Mouse (Mus musculus) T-helper 17 cell (primary cell): ENCODE data around the gene Ldhal6b.

ENCODE experiments used
- in situ Hi-C, 2 experiments: fragments of 300-600 bp; cut with MboI, MseI; formaldehyde crosslinking; loops; 1 replicate in 1 of 2; 2 replicates in 1 of 2; pipeline ENCODE4 v1.15.1; 2025; ENCODE audit warnings: high pct_unique_total_duplicates in 2 of 2

Ldhal6b gene

DNA sequence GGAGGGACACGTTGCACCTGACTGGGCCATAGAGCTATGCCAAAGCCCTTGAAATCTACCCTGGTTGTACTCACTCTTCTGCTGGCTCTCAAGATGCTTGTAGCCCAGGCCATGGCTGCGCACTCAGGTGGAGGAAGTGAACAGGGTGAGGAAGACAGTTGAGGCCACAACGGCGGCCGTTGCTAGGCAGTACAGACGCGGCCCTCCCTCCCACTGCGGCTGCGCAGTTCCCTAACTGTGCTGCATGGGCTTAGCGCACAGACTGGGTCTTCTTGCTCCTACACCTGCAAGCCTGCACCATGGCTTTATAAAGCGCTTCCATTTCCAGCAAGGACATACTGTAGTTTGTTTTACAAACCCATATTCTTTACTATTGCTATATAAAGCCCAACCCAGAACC lies at the start of gene Ldhal6b:
Gene Ldhal6b (minus strand): TSS at position 223 of the 400 bp plus-strand sequence.
- in situ Hi-C loops: no loop called here

DNA sequence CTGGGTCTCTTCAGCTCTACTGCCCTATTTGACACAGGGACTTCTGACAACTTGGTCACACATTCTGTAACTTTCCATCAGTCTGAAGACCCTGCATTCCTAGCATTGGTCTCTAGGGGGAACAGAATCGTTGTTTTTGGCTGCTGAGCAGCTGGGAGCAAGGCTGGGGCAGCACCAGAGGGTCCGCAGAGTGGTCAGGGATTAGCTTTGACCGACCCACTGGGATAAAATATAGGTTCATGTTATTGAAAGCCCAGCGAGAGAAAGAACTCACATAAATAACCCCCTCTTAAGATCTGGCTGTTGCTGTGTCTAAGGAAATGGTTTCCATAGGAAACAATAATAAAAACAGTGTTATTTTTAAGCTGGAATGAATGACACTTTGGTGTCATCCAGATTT lies 48.6 kb upstream of the Ldhal6b start:
- in situ Hi-C loops: no loop called here

DNA sequence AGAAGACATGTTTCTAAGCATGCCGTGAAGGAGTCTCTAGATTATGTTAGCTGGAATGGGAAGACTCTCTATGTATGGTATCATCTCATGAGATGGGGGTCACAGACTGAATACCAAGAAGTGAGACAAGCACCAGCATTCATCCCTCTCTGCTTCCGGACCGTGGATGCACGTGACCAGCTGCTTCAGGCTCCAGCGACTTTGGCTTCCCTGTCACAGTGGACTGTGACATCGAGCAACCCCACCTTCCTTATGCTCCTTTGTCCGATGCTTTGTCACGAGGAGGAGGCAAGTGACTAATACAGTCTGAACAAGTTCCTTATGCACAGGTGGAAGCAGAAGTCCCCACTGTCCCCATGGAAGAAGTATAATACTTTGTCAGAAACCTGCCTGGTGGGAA lies 48.2 kb upstream of the Ldhal6b start:
- in situ Hi-C loops: no loop called here

DNA sequence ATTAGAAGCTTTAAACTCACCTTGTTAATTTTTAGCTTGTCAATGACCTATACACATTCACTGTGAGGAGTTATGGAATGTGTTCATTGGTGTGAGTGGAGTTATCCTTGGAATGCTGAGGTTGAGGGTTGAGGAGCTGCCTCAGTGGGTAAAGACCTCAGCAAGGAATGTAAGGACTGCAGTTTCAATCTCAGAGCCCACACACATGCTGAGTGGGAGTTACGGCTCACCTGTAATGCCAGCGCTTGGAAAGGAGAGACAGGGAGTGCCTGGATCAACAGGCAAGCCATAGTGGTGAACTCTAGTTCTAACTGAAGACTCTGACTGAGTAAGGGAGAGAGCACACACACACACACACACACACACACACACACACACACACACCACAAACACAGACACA lies 45.3 kb upstream of the Ldhal6b start:
- in situ Hi-C loops: no loop called here

DNA sequence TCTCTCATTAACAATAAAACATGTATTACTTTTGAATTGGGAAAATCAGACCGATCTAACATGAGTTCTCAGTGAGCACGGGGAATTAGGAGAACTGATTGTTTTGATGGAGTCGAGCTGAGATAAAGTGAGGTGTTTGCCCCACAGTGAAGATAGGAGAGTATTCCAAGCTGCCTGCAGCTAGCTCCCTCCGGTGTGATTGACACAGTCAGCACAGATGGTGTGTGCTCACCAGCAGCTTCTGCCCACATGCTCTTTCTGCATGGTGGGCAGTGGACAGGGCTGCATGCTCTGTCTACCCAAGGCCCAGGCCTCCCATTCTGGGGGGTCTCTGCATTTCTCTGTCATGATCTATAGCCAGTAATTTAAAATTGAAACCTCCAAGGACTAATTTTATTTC lies 35.1 kb upstream of the Ldhal6b start:
- in situ Hi-C loops: no loop called here

DNA sequence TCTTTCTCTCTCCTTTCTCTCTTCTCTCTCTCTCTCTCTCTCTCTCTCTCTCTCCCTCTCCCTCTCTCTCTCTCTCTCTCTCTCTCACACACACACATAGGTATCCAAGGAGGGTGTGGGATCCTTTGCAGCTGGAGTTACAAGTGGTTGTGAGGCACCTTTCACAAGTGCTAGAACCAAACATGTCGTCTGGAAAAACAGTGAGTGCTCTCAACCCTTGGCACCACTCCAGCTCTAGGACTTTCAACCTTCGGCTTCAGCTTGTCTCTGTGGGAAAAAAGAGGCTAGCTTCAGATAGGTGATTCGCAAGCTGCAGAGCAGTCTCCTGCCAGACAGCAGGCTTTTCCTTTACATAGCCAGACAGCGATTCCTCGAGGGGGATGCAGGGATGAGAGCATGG lies 25.2 kb upstream of the Ldhal6b start:
- in situ Hi-C loops: loop anchor here in 1 of 2 experiments (5.0 to 25.0 kb wide), 2 partner anchors 299 to 469 kb away; no protein-coding TSS in a partner anchor

DNA sequence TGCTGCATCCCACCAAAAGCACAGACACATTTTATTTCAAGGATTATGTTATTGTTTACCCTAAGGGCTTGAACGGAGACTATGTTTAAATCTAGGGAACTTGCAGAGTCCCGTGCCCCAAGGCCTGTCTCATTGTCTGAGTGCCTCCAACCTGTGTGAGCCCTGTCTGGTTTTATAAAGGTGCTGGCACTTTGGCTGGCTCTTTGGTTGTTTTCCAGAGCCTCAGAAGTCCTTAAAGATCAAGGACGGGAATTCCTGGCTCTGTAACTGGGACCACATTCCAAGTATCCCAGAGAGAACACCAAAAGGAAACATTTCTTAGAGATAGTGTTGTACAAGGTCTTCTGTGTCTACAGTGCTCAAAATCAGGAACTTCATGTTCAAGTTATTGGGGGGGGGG lies 24.7 kb upstream of the Ldhal6b start:
- in situ Hi-C loops: loop anchor here in 1 of 2 experiments (5.0 to 25.0 kb wide), 2 partner anchors 299 to 469 kb away; no protein-coding TSS in a partner anchor

DNA sequence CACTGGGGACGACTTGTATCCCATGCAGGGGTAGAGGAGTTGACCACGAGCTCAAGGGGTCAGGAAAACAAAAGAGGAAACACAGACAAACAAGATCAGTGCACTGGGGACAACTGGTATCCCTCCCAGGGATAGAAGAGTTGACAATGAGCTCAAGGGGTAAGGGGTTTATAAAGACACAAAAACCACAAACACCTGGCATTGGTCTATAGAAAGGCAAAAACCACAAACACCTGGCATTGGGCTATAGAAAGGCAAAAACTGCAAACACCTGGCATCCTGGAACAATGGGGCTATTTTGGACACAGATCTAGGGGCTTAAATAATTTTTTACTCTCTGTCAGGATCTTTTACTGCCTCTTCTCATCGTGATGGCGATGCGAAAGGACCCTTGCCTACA lies 23.8 kb upstream of the Ldhal6b start:
- in situ Hi-C loops: loop anchor here in 1 of 2 experiments (5.0 to 25.0 kb wide), 2 partner anchors 300 to 470 kb away; no protein-coding TSS in a partner anchor

DNA sequence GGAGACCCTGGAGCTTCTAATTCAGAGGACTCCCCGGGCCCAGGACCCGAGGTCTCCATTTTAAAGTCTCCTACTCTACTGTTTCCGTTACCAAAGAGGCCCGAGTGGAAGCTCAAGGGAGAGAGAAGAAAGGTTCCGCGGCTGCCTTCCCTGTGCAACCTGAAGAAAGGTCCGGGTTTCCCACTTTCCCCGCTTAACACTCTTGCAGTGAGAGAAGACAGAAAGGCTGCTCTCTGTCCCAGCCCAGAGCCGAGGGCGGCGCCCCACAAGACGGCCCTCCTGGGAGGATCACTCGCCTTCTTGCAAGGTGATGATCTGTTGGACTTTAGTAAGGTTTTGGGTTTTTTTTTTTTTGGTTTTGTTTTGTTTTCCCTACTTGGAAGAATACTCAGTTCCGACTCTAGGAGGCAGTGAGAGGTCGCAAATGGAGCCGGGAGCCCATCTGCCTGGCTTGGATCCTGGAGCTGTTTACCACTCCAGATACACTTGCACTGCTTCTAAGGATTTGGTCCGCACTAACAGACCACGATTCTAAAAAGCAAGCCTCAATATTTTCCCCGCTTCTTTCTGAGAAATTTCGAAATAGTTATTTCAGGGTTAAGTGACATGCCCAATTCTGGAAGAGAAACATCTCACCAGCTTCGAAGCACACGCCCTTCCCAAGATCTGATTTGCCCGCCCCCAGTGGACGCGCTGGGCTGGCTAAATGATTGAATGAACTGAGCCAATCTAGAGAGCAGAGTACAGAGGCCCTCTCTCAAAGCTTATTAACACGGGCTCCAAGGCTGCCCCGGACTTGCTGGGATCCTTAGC lies 21.8 kb upstream of the Ldhal6b start, which contains the start of gene Tmem242:
Gene Tmem242 (minus strand): TSS at position 101 of the 813 bp plus-strand sequence.
- in situ Hi-C loops: loop anchor here in 1 of 2 experiments (5.0 to 25.0 kb wide), 2 partner anchors 302 to 472 kb away; no protein-coding TSS in a partner anchor

DNA sequence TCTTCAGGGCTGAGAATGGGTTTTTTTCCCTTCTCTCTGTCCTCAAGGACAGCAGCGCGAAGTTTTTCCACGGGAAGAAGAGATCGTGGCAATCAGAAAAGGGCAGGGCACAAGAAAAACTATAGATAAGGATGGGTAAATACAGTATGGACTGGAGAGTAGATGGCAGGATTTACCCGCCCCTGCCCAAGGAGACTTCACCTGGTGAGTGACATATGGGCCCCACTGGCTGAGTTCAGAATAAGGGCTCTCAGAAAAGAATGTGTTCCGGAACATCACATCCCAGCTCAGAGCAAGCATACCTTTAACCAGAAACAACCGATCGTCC lies 21.2 kb upstream of the Ldhal6b start:
- in situ Hi-C loops: loop anchor here (5.0 to 25.0 kb wide), 3 partner anchors 303 to 473 kb away; no protein-coding TSS in a partner anchor

DNA sequence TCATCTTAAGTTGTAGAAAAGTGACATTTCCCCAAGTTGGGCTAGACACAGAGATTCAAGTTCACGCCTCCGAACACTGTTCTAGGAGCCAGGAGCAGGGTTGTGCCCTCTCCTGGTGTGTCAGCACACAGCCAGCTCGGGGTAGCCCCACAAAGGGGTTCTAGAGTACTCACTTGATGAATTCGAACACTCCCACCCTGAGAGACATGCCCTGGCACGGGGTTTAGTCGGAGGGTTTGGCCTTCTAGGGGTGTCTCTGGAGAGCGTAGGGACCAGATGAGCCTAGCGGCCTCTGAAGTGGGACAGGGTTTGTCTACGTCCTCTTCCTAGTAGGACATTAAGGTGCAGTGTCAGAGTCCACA lies 11.2 kb upstream of the Ldhal6b start:
- in situ Hi-C loops: loop anchor here (5.0 to 25.0 kb wide), 4 partner anchors 103 to 483 kb away; no protein-coding TSS in a partner anchor

DNA sequence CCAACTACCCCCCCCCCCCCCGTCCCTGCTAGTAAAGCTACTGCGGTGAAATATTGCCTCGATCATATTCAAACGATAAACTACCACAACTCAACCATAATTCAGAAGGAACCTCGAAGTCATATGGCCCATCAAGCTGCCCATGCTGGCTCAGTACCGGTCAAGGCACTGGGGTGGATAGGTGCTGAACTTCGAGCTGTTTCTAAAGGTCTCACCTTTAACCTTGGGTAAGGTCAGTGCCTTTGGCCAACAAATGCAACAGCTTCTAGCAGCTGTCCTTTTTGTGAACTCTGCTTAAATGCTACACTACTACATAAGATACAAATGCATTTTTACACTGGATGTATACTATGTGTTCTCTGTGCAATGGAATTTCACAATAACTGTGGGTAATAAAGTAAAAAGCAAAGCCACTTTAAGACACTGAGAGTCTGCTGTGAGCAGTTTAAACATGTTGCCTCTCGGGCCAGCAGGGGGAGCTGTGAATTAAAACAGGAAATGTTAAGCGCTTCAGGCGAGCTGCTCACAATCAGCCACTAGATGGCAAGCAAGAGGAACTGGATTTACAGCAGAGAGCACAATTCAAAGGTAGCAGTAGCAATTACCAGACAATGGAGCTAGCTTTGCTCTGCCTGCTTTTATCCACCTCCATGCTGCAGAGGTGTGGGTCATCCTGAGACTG lies 10.7 kb upstream of the Ldhal6b start:
- in situ Hi-C loops: loop anchor here in 1 of 2 experiments (25.0 kb wide), 1 partner anchor 483 kb away; no protein-coding TSS in a partner anchor

DNA sequence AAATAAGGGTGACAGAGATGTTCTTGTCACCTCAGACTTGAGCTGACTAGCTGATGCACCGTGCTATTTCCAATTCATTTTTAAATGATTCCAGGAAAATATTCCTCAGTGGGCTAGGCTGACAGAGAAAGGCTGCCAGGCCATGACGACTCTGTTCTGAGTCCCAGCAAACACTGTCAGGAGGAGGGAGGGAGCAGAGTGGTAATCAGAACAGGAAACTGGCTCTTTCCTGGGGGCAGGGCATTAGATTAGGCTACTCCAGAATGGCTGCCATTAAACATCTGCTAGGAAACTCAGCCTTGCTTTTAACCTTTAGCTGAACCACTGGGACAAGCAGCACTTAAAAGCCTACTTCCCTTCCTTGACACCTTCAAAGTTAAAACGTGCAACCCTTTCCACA lies 6.6 kb upstream of the Ldhal6b start:
- in situ Hi-C loops: loop anchor here in 1 of 2 experiments (25.0 kb wide), 1 partner anchor 487 kb away; no protein-coding TSS in a partner anchor

DNA sequence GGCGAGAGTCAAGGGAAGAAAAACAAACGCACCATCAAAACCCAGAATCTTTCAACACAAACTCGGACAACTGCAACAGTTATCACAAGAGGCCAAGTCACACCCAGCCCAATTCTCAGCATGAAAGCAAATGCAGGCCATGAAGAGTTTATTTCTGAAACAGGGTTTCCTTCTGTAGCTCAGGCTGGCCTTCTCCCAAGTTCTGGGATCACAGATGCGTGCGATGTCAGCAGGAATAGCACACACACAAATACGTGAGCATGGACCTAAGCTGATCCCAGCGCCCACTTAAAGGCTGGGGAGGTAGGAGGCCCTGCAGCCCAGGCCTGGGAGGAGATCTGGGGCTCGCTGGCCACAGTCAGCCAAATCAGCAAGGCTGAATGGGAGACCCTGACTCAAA lies 5.6 kb upstream of the Ldhal6b start:
- in situ Hi-C loops: no loop called here

DNA sequence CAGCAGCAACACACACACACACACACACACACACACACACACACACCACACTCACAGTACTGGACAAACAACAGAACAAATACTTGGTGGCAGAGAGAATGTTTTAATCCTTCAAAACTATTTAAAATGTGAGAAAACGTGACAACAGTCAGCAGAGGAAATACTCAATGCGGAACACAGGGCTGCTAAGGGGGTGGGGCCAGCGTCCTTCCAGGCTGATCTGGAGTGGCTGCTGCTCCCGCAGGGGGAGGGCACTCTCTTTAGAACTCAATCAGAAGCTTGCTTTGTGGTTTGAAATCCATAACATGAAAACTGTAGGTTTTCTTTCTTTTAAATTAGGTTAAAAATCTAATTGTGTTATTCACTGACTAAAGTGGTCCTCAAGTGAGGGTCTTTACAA lies 3.3 kb upstream of the Ldhal6b start:
- in situ Hi-C loops: no loop called here

DNA sequence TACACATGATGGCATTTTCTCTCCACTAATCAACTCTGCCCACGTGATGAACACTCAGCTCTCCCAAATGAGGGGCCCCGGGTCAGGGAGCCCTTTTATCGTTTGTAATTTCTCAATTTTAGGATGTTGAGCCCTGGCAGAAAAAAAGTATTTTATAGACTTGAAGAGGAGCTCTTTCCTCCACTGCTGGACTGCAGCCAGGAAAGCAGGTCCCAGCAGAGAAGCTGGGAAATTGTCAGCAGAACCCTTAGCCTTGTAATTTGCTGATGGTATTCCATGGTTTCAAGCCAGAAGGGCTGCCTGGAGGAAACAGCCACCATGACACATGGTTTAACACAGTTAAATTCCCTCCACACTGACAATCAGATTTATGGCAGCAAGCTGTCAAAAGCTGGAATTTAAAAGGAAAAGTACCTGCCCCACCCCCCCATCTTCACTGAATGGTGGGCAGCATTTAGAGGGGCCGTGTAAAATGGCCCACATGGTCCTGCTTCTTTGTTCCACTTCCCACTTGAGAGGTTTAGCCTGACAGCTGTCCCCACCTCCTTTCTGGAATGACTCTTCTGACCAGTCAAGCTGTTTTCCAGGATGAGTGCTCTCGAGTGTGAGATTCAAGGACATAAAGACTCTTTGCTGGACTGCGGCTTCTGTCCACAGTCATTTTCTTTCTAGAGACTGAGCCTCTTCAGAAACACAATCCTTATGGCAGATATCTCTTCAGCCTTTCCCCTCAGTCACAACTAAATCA lies 1.4 kb upstream of the Ldhal6b start:
- in situ Hi-C loops: no loop called here

DNA sequence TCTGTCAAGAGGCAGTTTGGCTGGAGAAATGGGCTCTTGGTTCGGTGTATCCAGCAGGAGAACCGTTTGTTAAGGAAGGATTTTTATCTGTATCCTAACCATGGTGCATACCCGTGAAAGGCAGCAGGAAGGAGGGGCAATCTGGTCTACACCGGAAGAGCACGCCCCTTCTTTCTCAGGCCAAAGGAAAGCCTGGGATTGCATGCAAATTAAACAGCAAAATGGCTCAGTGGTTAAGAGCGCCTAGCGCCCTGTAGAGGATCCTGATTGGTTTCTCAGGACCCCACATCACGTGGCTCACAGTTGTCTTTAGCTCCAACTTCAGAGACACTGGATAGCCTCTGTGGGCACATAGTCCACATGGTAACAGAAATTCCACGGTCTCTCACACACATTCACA lies 489 bp upstream of the Ldhal6b start:
- in situ Hi-C loops: no loop called here

DNA sequence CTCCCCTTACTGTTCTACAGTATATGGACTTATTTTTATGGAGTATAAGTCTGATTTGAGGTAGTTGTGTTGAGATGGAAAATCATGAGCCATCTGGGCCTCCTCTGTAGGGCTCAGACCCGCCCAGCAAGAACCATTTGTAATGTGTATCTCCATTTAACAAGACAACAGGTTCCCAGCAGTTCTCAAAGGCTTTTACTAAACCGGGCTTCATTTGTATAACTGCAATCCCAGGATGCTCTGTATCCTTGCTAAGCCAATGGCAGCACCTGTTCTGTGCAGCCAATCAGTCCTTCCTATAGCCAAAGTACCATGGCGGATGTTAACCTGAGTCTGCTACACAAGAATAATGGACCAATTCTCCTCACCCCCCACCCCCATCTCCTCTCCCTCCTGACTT lies 2.0 kb downstream of the Ldhal6b start:
- in situ Hi-C loops: no loop called here

DNA sequence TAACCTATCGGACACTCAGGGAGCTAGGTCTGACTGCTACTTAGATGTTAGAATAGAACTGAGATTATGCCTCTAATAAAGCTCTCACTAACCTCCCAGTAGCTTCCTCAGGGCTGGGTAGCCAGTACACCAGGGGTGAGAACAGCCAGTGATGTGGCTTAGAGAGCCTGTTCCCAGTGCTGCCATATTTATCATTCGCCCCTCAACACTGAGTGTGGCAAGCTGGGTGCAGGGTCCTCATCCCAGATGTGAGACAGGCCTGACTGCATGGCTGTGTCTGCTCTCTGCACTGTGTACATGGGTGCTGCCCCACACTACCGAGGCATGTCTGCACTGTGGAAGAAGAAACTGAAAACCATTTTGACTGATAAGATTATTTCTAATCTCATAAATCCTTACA lies 4.5 kb downstream of the Ldhal6b start:
- in situ Hi-C loops: no loop called here

DNA sequence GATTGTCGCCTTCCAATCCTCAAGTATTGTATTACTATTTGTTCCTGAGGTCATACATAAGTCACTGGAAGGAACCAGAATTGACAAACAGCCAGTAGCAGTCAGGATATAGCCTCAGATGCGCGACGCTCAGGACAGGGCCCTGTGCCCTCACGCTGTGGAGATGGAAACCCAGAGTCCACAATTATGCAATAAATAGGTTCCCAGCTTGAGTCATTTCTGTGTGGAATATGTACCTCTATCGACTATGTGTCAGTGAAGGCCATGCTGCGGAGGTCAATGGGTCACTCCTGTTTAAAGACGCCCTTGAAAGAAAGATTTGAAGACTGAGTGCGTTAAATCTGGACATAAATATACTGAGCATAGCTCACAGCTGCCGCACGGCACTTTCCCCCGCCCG lies 5.2 kb downstream of the Ldhal6b start:
- in situ Hi-C loops: no loop called here

DNA sequence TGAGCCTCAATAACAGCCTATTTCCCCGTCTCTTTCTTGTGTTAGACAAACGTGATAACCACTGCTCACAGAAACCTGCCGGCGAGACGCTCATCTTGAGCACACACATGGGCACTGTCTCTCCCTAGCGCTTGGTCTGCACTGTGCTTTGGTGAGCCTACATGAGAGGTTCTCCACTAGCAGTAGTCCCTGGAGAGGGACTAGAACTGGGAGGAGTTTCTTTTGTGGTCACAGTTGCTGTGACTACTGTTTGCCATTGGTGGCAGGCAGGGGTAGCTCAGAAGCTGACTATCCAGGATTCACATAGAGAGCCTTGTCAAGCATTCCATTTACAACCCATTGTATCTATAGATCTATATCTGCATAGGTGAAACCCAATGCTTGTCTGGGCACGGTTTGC lies 5.8 kb downstream of the Ldhal6b start:
- in situ Hi-C loops: no loop called here

DNA sequence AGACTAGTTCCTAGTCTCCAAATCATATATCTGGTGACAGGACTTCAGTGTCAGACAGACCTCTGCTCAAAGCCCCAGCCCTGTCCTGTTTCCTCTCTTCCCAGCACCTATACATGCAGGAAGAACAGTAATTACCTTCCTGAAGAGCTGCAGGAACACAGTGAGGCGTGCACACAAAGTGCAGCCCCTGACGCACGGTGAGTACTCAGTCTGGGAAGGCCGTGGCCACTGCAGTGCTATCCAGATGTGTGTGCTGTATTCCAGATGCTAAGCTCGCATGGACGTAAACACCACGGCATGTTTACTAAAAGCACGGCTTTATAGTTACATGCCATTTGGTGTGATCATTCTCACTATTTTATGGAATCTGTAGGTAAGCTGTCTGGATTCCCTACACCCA lies 6.3 kb downstream of the Ldhal6b start:
- in situ Hi-C loops: no loop called here
